Mouse (Mus musculus): ENCODE measurements at regions not wholly inside any gene's neighbourhood (a gene's known extent, or its start where the extent isn't known, plus 50 kb on each side); places are given as distances from the start of the nearest gene placed in this dataset.

- peak overlapping the region; percentile 68 for H3K27ac ChIP-seq (replicated peaks; ENCODE audit: low read depth, low read length)
- WGBS: 54% methylated on average over 6 of the region's 6 CpGs
- peaks cover 39% of the 10 kb centered on the region for H3K4me1 ChIP-seq (ENCODE audit: control insufficient read depth, insufficient read depth, low read length)
- peak overlapping the region; percentile 57; the same call in 1 of the 2 replicates for H3K4me2 ChIP-seq (replicated peaks; ENCODE audit: low read depth, low read length, severe bottlenecking)
- no peak overlapping the region for H3K4me3 ChIP-seq (replicated peaks; ENCODE audit: low read length)
- H3K36me3 ChIP-seq (ENCODE audit: control insufficient read depth, insufficient read depth, low read length): no peaks in the 10 kb centered on the region
- no peaks in the 10 kb centered on the region for H3K9me3 ChIP-seq (ENCODE audit: control insufficient read depth, low read length)
- no peak overlapping the region for H3K9ac ChIP-seq (ENCODE audit: low read depth, low read length, severe bottlenecking)
- ATAC-seq (ENCODE audit: low FRiP score, low read depth): no peak
- no peaks in the 10 kb centered on the region for H3K27me3 ChIP-seq (ENCODE audit: control insufficient read depth, insufficient read depth, low read length)
- DNase-seq (ENCODE audit: low spot score): no peak
- TF ChIP-seq POLR2A (IDR thresholded peaks at IDR 0.05; ENCODE audit: borderline replicate concordance, extremely low read depth, insufficient read depth, insufficient read length): no peak
Observed at GRCm38 (mm10) chr5:64504507-64504906, 298.7 kb upstream of the Klf3 start.

- no peaks in the 10 kb centered on the region for H3K27me3 ChIP-seq (ENCODE audit: control insufficient read depth, insufficient read depth, low read length)
- peak; percentile 83 for ATAC-seq (ENCODE audit: low FRiP score, low read depth)
Observed at GRCm38 (mm10) chr5:64505227-64505834, 297.9 kb upstream of the Klf3 start.

GRCm38 (mm10) chr5:64505835-64506600, 297.2 kb upstream of the Klf3 start:
- ATAC-seq (ENCODE audit: low FRiP score, low read depth) (peak; percentile 72; the same call in 1 of the 2 replicates), DNase-seq (ENCODE audit: low spot score) (peak; percentile 67)
- Histone ChIP-seq H3K4me2 (replicated peaks; ENCODE audit: low read depth, low read length, severe bottlenecking) (peak overlapping the region; percentile 57), H3K27me3 (ENCODE audit: control insufficient read depth, insufficient read depth, low read length) (no peaks in the 10 kb centered on the region), H3K4me1 (ENCODE audit: control insufficient read depth, insufficient read depth, low read length) (peaks cover 32% of the 10 kb centered on the region), H3K27ac (replicated peaks; ENCODE audit: low read depth, low read length) (peak overlapping the region; percentile 68), H3K4me3 (replicated peaks; ENCODE audit: low read length) (peak overlapping the region; percentile 29), H3K9me3 (ENCODE audit: control insufficient read depth, low read length) (no peaks in the 10 kb centered on the region), H3K36me3 (ENCODE audit: control insufficient read depth, insufficient read depth, low read length) (no peaks in the 10 kb centered on the region), H3K9ac (ENCODE audit: low read depth, low read length, severe bottlenecking) (no peak overlapping the region)
- TF ChIP-seq POLR2A (IDR thresholded peaks at IDR 0.05; ENCODE audit: borderline replicate concordance, extremely low read depth, insufficient read depth, insufficient read length): no peak
- 1% methylated on average over 15 of the region's 15 CpGs for WGBS

More at GRCm38 (mm10) chr5:64505227-64505834, 297.9 kb upstream of the Klf3 start:
- TF ChIP-seq POLR2A (IDR thresholded peaks at IDR 0.05; ENCODE audit: borderline replicate concordance, extremely low read depth, insufficient read depth, insufficient read length): no peak
- H3K4me3 ChIP-seq (replicated peaks; ENCODE audit: low read length): peak overlapping the region; percentile 29
- H3K27ac ChIP-seq (replicated peaks; ENCODE audit: low read depth, low read length): peak overlapping the region; percentile 68
- peak overlapping the region; percentile 18; the same call in 1 of the 2 replicates for H3K9ac ChIP-seq (ENCODE audit: low read depth, low read length, severe bottlenecking)
- under 1% methylated on average over 15 of the region's 17 CpGs for whole genome bisulfite sequencing
- no peaks in the 10 kb centered on the region for H3K36me3 ChIP-seq (ENCODE audit: control insufficient read depth, insufficient read depth, low read length)
- peak; percentile 82 for DNase-seq (ENCODE audit: low spot score)
- H3K4me2 ChIP-seq (replicated peaks; ENCODE audit: low read depth, low read length, severe bottlenecking): peak overlapping the region; percentile 57
- peaks cover 36% of the 10 kb centered on the region for H3K4me1 ChIP-seq (ENCODE audit: control insufficient read depth, insufficient read depth, low read length)
- no peaks in the 10 kb centered on the region for H3K9me3 ChIP-seq (ENCODE audit: control insufficient read depth, low read length)

- Histone ChIP-seq H3K9ac (ENCODE audit: low read depth, low read length, severe bottlenecking) (no peak overlapping the region), H3K4me2 (replicated peaks; ENCODE audit: low read depth, low read length, severe bottlenecking) (no peak overlapping the region), H3K27ac (replicated peaks; ENCODE audit: low read depth, low read length) (no peak overlapping the region), H3K4me3 (replicated peaks; ENCODE audit: low read length) (no peak overlapping the region), H3K9me3 (ENCODE audit: control insufficient read depth, low read length) (no peaks in the 10 kb centered on the region), H3K27me3 (ENCODE audit: control insufficient read depth, insufficient read depth, low read length) (no peaks in the 10 kb centered on the region), H3K4me1 (ENCODE audit: control insufficient read depth, insufficient read depth, low read length) (peaks cover 29% of the 10 kb centered on the region), H3K36me3 (ENCODE audit: control insufficient read depth, insufficient read depth, low read length) (no peaks in the 10 kb centered on the region)
- no peak for TF ChIP-seq POLR2A (IDR thresholded peaks at IDR 0.05; ENCODE audit: borderline replicate concordance, extremely low read depth, insufficient read depth, insufficient read length)
- no peak for ATAC-seq (ENCODE audit: low FRiP score, low read depth)
- WGBS: 43% methylated on average over 2 of the region's 2 CpGs
- DNase-seq (ENCODE audit: low spot score): peak; percentile 33
Observed at GRCm38 (mm10) chr5:64508565-64508964, 294.6 kb upstream of the Klf3 start.

GRCm38 (mm10) chr5:64513155-64513945, 289.8 kb upstream of the Klf3 start:
- WGBS: 78% methylated on average over 20 of the region's 20 CpGs
- Histone ChIP-seq H3K36me3 (ENCODE audit: control insufficient read depth, insufficient read depth, low read length) (no peaks in the 10 kb centered on the region), H3K4me3 (replicated peaks; ENCODE audit: low read length) (no peak overlapping the region), H3K4me1 (ENCODE audit: control insufficient read depth, insufficient read depth, low read length) (no peaks in the 10 kb centered on the region), H3K9ac (ENCODE audit: low read depth, low read length, severe bottlenecking) (no peak overlapping the region), H3K27ac (replicated peaks; ENCODE audit: low read depth, low read length) (no peak overlapping the region), H3K27me3 (ENCODE audit: control insufficient read depth, insufficient read depth, low read length) (no peaks in the 10 kb centered on the region), H3K9me3 (ENCODE audit: control insufficient read depth, low read length) (no peaks in the 10 kb centered on the region), H3K4me2 (replicated peaks; ENCODE audit: low read depth, low read length, severe bottlenecking) (no peak overlapping the region)
- ATAC-seq (ENCODE audit: low FRiP score, low read depth) (no peak), DNase-seq (ENCODE audit: low spot score) (no peak)
- no peak for TF ChIP-seq POLR2A (IDR thresholded peaks at IDR 0.05; ENCODE audit: borderline replicate concordance, extremely low read depth, insufficient read depth, insufficient read length)
